Mouse (Mus musculus) CD4-positive naive resting alpha-beta T cell, adult 76 days (primary cell): ENCODE results near the gene Zfp868. TPM values are rescaled to one million over a fixed set of nuclear protein-coding genes. Genes with fewer than 3 reads are reported as not detected.

Experiments
- total RNA-seq: library from RNA; stranded (reverse); gene quantifications from one replicate; pipeline ENCODE4 v1.2.4, GENCODE M21; 2023

Gene Zfp868
- 89.2 TPM for total RNA-seq

DNA sequence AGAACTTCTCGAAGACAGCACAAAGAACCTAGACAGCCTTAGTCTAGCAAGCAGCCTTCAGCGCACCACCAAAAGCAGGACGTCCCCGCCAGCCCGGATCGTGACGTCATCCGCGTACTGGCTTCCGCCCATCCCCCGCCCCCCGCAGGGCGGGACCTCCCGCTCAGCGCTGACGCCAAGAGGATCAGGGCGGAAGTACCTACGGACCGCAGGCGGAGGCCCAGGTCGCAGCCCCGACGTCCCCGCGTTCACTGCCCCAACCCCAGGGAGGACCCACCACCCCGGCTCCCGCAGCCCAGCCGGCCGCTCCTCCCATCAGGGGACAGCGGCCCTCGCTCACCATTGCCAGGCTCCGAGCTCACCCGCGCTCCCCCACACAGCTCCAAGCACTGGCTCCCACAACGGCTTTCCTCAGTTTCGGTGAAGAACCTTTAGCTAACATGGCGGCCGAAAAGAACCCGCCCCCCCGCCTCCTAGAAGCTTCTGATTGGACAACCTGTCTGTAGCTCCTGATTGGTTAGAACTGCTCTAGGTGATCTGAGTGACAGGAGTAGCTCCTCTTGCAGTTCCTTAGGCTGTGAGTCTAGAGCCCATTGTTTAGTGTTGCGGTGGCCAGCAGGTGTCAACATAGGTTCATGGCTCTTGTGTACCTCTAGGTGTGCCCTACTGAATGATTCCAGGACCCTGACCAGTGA is at the start of gene Zfp868:
Gene Zfp868, minus strand, starts transcription at position 454 of the 695 bp plus-strand sequence.

DNA sequence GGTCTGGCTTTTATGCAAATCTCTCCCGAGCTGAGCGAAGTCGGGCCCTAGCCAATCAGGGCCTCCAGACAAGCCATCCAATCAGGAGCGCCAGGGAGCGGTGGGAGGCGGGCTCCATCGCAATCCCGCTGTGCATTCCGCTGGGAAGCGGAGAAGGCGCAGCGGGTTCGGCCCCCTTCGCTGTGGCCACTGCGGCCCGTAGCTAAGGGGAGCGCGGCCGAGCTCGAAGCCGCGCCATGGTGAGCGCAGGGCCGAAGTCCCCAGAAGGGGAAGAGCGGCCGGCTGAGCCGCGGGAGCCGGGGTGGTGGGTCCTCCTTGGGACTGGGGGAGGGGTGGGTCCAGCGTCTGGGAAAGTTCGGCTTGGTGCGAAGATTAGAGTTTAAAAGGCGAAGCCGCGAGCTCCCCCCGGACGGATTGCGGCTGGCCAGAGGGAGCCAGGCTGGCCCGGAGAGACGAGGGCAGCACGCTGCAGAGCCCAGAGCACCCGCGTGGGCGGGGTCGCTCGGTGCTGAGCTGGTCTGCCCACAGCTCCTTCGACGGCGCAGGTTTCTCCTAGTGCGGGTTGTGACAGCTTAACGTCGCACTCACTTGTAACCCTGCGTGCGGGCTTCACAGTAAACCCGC is 29.1 kb upstream of the Zfp868 start, which contains the start of gene Zfp964:
Gene Zfp964, plus strand, starts transcription at position 122 of the 624 bp plus-strand sequence.

Other genes starting within 250 kb of the Zfp868 start
- gene Gm9495, start 172.0 kb downstream of the Zfp868 start, total RNA-seq: not detected
- gene Gm7697, start 102.6 kb downstream of the Zfp868 start, total RNA-seq: not detected
- gene Zfp964, start 28.9 kb upstream of the Zfp868 start, total RNA-seq: 0.32 TPM
- 89.3 TPM for gene Zfp869, start 85.2 kb upstream of the Zfp868 start, total RNA-seq
- gene Zfp963, start 124.4 kb upstream of the Zfp868 start, total RNA-seq: 5.0 TPM
- 4.0 TPM for gene Gm20422, start 149.3 kb upstream of the Zfp868 start, total RNA-seq
- 60.4 TPM for gene Atp13a1, start 165.6 kb upstream of the Zfp868 start, total RNA-seq
- gene Zfp866, start 165.6 kb upstream of the Zfp868 start, total RNA-seq: 43.1 TPM
- 236 TPM for gene Gmip, start 183.1 kb upstream of the Zfp868 start, total RNA-seq
- 3.3 TPM for gene Lpar2, start 196.9 kb upstream of the Zfp868 start, total RNA-seq
- 3.8 TPM for gene Pbx4, start 206.9 kb upstream of the Zfp868 start, total RNA-seq